Mouse (Mus musculus): ENCODE results near the gene Fam181a. TPM values are rescaled to one million over a fixed set of nuclear protein-coding genes. Genes with fewer than 3 reads are reported as not detected.

Gene Fam181a
- total RNA-seq, 2 experiments from 2014 or later = 3.4 to 4.1 TPM

DNA sequence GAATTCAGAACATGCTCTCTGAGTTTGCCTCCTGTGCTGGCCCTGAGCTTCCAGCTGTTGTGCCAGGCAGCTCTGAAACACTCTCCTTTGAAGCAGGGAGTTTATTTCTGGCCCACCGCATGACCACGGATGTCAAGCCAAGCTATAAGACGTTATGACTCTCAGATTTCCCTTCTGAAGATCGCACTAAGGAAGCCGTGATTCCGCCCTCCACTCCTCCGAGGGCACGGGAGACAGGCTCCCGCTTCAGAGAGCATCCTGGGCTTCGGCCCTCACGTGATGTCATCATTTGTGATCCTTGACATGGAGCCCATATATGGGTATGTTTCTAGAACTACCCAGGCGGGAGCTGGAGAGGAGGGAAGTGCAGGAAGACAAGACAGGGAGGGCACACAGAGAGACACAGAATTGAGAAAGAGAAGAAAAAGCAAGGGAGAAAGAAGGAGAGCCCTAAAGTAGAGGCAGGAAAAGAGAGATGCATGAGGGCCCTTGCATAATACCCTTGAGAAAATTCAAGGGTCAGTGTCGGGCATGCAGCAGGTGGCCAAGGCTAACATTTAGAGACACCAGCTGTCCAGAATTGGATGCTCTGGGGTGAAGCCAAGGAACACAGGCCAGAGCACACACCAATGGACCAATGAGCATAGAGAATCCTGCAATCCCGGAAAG, 45.1 kb downstream of the Fam181a start, which contains the start of gene Asb2:
TSS of gene Asb2 (minus strand) at position 256 of the 669 bp plus-strand sequence.
- no peak for DNase-seq (ENCODE audit: low spot score in 2 of 2)

GRCm38 (mm10) chr12:103356415-103356748, 45.6 kb downstream of the Fam181a start:
- DNase-seq (ENCODE audit: low spot score in 2 of 2) = no peak

- DNase-seq (ENCODE audit: low spot score in 2 of 2) = no peak
Observed at GRCm38 (mm10) chr12:103358216-103358615, 47.4 kb downstream of the Fam181a start.

GRCm38 (mm10) chr12:103358951-103359801, 48.4 kb downstream of the Fam181a start:
- no peak for DNase-seq (ENCODE audit: low spot score in 2 of 2)

DNA sequence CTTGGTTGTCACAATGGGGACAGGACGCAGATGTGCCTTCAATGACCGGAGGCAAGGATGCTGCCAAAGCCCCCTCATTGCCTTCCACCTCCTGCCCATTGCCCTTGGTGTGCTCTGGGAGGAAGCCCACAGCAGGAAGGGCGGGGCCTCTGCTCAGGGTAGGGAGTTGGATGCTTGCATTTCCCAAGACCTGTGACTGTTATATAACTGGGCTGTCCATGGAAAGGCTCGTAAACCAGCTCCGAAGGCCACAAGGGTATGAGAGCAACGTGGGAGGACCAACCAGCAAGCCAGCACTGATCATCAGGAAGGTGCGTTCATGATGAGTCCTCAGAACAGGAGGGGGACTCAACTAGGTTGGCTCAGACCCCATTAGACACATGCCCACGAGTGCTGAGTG, 50.0 kb downstream of the Fam181a start:
- no peak for DNase-seq (ENCODE audit: low spot score in 2 of 2)

- DNase-seq (ENCODE audit: low spot score in 2 of 2) = no peak
Observed at GRCm38 (mm10) chr12:103361539-103362307, 50.9 kb downstream of the Fam181a start.

- no peak for DNase-seq (ENCODE audit: low spot score in 2 of 2)
Observed at GRCm38 (mm10) chr12:103362336-103362735, 51.6 kb downstream of the Fam181a start.

Other genes starting within 250 kb of the Fam181a start
- gene Prima1, start 68.8 kb upstream of the Fam181a start, total RNA-seq (2021) = 1 to 10 TPM; 1.0 to 1.9 TPM
- gene Asb2, start 45.0 kb downstream of the Fam181a start, total RNA-seq (2021) = 1 to 10 TPM; 1.8 to 2.6 TPM
- 10 to 100 TPM; 32.5 to 33.5 TPM for gene Otub2, start 77.7 kb downstream of the Fam181a start, total RNA-seq (2021)
- 1 to 10 TPM; 2.5 to 2.8 TPM for gene 9330161L09Rik, start 96.8 kb downstream of the Fam181a start, total RNA-seq (2021)
- gene Ddx24, start 114.9 kb downstream of the Fam181a start, total RNA-seq (2021) = 100 to 1,000 TPM; 163 to 172 TPM
- 10 to 100 TPM; 41.7 to 46.5 TPM for gene Ifi27, start 123.2 kb downstream of the Fam181a start, total RNA-seq (2021)
- 1 to 10 TPM; 3.9 to 4.0 TPM for gene Ifi27l2a, start 132.7 kb downstream of the Fam181a start, total RNA-seq (2021)
- not detected for gene Ifi27l2b, start 146.2 kb downstream of the Fam181a start, total RNA-seq (2021)
- gene Ppp4r4, start 221.3 kb downstream of the Fam181a start, total RNA-seq (2021) = 10 to 100 TPM; 25.3 to 27.0 TPM

All from layer of hippocampus, postnatal 10 days (tissue).